Mouse (Mus musculus) cerebellum, adult 8-10 months (tissue): Measurements from ENCODE around the gene Chrm3.
"Not testable (repeated sequence)": the region's sequence is repeated elsewhere in the genome, so short reads cannot be mapped to it uniquely, and the experiment has no call there.

Source experiments
- DNase-seq: peaks from one replicate; pipeline ENCODE4 v3.0.0; 2022

Chrm3 gene

DNA sequence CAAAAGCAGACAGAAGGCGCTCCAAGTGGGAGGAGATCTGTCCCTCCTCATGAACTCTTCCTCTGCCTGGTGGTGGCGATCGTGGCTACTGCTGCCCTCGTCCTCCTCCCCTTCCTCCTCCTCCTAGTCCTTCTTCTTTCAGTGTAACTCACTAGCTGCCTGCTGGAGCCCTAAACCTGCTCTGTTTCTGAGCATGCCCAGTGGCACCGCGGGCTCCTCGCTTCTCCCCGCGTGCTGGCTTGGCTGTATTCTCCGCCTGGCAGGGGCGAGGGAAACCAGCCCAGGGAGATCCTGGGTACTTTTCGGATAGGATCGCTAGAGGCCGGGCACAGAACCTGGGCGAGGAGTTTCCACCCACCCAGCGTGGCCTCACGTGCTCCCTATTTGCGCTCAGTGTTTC, at the start of gene Chrm3:
Gene Chrm3, minus strand, starts transcription at position 71 of the 400 bp plus-strand sequence.
- DNase-seq: no peak

GRCm38 (mm10) chr13:10394364-10394763, 33.7 kb upstream of the Chrm3 start:
- DNase-seq: no peak

DNA sequence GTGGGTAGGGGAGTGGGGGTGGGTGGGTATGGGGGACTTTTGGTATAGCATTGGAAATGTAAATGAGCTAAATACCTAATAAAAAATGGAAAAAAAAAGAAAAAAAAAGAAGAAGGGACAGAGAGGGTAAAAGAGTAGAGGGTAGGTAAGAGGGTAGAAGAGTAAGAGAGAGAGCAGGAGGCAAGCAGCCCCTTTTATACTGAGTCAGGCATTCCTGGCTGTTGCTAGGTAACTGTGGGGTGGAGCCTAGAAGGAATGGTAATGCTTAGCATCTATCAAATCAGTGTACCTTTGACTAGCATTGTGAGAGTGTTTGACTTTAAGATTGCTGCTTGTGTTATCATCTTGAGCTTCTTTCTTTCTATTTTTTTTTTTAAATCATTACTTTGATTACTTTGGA, 14.8 kb upstream of the Chrm3 start:
- not testable (repeated sequence) for DNase-seq

GRCm38 (mm10) chr13:10360199-10360694, 400 bp downstream of the Chrm3 start:
- DNase-seq: no peak

- DNase-seq: no peak
Observed at GRCm38 (mm10) chr13:10359516-10360198, 990 bp downstream of the Chrm3 start.

DNA sequence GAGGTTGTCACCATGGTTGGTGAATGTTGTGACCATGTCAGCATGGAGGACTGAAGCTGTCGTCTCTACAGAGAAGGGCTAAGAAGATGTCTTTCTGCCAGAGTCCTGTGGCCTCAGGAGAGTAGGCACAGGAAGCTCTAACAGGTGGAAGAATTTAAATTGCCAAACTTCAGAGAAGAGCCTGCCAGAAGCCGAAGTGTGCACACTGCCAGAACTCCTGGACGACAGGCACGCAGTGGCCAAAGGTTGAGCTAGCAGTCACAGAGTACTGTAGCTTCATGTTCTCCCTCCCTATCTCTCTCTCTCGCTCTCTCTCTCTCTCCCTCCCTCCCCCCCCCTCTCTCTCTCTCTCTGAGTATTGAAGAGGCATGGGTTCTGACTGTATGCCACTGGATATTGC, 4.9 kb downstream of the Chrm3 start:
- no peak for DNase-seq

DNA sequence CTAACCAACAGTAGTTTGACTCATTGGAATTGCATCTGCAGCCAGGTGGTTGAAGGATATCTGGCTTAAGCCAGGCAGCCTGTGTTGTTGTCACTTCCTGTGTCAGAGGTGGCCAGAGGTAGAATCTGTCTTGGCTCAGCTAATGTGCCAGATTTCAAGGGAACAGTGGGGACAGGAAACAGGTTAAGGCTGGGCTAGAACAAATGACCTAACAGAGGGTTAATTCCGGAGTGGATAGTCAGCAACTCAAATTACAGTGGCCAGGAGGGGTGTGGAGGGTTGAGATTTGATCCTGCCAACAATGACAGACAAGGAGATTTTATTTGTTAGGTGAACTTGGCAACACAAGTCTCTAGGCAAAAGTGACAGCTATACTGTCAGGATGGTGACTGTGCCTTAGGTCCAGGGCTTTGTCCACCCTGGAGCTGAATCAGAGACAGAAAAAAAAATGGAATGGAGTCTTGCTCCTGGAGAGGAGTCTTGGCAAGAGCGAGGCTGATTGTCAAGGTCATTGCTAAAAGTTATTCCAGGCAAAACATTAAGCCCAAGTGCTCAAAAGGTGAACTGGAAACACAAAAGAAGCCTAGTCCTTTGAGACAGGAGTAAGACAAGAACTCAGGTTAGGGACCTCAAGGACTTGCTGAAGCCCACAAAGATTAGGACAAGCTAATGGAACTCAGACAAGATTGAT, 5.6 kb downstream of the Chrm3 start:
- no peak for DNase-seq

GRCm38 (mm10) chr13:10352141-10352540, 8.5 kb downstream of the Chrm3 start:
- DNase-seq: no peak

DNA sequence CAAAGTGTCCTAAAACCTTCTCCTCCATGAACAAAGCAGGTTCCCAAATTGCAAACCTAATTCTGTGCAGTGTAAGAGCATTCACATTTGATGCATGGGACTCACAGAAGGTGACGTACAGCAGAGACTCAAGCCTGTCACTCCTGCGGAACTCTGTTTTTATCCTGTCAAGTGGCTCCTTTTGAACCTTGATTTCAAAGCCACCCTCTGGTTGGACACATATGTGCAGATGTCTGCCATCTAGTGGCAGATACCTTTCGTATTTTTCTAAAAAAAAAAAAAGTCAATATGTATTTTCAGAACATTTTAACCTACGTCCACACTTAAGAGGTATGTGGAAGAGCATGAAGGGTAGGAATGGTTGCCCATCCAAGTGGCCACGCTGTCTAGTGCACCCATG, 16.3 kb downstream of the Chrm3 start:
- DNase-seq: no peak

DNA sequence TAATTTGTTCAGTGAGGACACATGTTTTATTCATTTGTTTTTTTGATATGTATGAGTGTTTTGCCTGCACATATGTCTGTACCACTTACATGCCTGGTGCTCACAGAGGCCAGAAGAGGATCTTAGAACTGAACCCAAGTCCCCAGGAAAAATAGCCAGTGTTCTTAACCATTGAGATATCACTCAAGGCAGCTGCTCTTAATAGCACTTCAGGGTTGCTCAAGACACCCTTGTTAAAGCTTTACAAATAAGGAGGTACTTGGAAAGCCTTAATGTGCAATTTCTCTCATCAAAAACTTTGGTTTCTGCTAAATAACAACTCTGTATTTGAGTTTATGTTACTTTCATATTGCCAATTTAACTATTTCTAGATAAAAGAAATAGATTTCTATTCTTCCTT, 25.1 kb downstream of the Chrm3 start:
- no peak for DNase-seq

DNA sequence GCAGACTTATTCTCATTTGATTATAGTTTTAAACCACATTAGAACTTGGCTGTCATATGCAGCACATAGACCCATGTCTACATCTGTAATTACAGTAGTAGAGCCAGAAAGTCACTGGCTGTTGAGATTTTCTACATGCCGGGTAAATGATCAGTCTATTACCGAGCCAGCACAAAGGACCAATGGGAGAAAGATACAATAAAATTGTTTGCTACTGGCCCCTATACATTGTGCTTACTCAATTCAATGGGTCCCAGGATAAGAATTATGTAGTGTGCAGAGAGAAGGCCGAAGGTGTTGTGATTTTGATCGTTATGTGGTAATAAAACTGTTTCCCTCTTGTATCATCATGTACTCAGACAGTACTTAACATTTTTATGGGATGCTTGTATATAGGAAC, 27.9 kb downstream of the Chrm3 start:
- no peak for DNase-seq

DNA sequence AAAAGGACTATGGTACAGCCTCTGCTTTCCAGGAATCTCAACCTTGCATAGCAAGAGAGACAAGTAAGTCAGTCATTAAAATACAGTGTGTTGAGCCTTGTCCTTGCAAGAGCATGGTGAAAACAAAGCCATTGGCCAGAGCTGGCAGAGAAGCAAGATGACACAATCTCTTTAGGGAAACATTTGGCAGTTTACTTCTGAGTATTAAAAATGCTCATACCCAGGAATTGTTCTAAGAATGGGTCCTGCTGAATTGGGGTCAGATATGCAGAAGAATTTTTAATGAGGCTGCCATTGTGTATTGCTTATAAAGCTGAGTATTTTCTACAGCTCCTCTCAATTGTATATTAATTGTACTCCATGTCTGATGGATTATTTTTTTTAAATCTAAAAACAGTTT, 50.8 kb downstream of the Chrm3 start:
- DNase-seq: no peak

DNA sequence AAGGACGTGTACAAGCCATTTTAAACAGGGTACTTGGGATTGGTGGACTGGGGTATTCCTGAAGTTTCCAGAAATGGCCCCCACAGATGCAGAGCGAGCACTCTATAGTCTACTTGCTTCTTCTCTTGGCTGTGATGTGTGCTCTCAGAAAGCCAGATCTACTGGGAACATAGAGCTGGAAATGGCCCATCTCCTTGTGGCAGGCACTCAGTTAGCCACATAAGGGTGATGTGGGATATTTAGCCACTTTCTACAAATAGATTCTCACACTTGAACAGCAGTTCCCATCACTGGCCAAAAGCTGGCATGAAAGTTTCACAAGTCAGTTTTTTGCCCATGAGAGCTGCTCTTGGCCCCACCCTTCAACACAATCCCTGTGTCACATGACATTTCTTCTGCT, 65.5 kb downstream of the Chrm3 start:
- DNase-seq: no peak

DNA sequence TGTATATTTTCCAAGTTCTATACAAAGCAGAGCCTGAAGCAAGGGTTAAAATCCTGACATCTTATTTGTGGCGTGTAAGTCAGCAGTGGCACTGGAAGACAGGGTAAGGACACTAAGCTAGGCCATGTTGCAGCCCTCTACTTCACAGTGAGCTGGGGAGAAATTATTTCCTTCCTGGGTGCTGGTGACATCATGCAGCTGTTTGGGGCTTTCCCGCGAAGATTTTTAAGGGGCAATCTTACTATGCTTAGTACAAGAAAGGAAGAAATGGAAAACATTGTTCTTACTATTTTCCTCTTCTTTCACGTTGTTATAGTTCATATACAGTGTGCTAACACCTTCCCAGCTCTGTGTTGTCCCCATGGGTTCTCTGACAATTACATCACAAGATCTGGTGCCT, 76.3 kb downstream of the Chrm3 start:
- no peak for DNase-seq

GRCm38 (mm10) chr13:10274907-10275306, 85.7 kb downstream of the Chrm3 start:
- no peak for DNase-seq

DNA sequence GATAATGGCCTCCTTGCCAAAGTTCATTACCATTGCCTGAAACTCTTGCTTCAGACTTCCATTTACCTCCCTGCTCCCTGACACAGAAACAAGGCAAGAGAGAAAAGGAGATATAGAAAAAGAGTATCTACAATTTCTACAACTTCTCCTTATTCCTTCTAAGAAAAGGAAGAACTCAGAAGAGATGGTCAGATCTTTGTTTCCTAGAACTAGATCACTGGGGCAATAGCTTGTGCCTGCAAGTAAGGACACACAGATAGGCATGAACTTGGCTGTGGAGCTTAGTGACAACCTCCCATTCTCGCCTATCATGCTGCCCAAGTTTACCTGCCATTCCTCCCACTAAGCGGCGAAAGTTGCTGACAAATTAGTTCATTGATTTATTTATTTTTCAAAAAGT, 96.9 kb downstream of the Chrm3 start:
- DNase-seq: no peak

- no peak for DNase-seq
Observed at GRCm38 (mm10) chr13:10253049-10253448, 107.6 kb downstream of the Chrm3 start.

DNA sequence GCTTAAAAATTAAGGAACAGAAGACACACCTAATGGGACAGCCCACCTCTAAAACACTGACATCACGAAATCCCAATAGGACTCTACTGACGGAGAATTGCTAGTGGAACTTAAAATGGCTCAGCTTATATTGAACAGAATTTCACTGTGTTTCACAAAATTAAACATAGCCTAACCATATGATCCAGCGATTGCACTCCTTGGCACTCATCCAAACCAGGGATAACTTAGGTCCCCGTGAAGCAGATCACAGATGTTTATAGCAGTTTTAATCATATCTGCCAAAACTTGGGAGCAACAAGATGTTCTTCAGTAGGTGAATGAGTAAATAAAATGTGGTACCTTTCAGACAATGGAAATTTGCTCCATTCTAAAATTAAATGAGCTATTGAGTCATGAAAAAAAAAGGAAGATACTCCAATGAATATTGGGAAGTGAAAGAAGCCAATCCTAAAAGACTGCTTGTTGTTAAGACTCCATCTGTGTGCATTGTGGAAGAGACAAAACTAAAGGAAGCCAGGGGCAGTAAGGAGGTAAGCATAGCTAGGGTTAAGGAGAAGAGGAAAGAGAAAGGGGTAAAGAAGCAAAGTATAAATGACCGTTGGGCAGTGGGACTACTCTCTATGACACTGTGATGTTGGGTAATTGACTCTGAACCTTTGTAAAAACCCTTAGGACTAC, 109.0 kb downstream of the Chrm3 start:
- DNase-seq: no peak

DNA sequence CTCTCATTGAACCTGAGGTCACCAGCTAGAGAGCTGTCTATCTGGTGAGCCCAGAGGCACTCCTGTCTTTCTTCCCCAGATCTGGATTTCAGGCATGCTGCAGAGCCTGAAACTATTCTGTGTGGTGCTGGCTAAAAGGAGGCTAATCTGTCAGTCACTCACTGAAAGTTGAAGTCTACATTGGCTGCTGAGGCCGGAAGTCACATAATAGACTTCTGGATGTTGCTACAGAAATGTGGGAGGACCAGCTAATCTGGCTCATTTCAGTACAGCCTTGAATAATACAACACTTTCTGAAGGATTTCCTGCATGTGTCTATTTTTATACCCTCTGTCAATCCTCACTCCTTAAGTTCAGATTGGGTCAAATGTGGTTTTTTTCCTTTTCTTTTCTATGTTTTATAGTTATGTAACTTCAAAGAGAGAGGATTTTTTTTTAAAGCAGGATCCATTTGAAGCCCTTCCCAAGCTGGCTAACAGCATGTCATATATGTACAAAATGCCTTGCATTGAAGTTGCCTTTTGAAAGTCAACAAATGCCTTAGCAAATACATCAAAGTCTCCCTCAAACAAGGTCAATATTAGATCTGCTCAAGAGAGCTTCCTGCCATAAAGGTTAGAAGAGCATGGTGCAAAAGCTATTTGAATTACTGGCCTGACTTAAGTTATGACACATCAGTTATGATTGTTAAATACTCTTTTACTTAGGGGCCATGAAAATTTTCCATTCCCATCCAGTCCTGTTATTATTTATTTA, 116.2 kb downstream of the Chrm3 start:
- no peak for DNase-seq

DNA sequence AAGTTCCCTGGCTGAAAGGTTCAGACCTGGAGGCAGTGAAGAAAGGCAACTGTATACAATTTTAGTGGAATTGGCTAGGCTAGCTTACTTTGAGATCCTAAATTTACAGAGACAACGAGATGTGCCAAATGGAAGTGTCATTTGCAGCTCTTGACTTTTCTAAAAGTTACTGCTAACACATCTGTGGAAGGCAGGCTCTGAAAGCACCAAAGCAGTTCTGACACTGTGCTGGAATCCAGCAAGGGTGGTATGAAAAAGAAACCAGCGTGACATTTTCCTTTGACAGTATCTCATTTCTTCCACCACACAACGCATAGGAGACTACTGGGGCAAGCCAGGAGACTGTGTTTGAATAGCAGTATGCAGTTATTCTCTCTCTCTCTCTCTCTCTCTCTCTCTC, 120.4 kb downstream of the Chrm3 start:
- DNase-seq: no peak

- no peak for DNase-seq
Observed at GRCm38 (mm10) chr13:10239825-10240224, 120.8 kb downstream of the Chrm3 start.

DNA sequence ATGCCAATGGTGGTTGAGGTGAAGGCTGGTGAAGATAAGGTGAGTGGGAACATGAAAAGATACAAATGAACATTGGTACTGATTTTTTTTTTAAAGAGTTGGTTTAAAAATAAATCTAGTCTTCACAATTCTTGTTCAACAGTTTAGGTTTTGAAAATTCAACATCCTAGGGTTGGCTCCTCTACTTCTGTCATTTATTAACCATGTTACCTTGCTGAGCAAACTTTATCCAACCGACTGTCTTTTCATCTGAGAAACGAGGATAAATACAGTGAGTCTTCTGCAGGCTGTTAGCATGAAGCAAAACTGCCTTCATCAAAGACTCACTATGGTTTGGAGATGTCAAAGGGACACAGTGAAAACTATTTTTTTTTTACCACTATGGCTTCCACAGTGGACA, 123.0 kb downstream of the Chrm3 start:
- DNase-seq: no peak

- no peak for DNase-seq
Observed at GRCm38 (mm10) chr13:10236279-10236678, 124.4 kb downstream of the Chrm3 start.
